Mouse (Mus musculus) embryonic facial prominence, embryonic 13.5 days (tissue): ENCODE results near the gene Defb43. TPM values are rescaled to one million over a fixed set of nuclear protein-coding genes. Genes with fewer than 3 reads are reported as not detected.

Experiments used
- polyA plus RNA-seq: library from polyadenylated mRNA; unstranded; fragments of >200 nt; fragmentation: Nextera tagmentation; extraction: Ambion mirVana; gene quantifications from 2 replicates; pipeline ENCODE4 v1.2.1, GENCODE M21; 2015

The Defb43 gene
- polyA plus RNA-seq, 1 experiment from 2014 or later, result not detected

Other genes with a start within 250 kb of the Defb43 start
- gene Wdfy2, start 174.1 kb upstream of the Defb43 start, polyA plus RNA-seq, result 7.4 and 9.2 TPM in 2 replicates
- not detected in 2 replicates for gene Defb48, start 27.3 kb upstream of the Defb43 start, polyA plus RNA-seq
- not detected in 2 replicates for gene Defb47, start 13.7 kb upstream of the Defb43 start, polyA plus RNA-seq
- gene Defb42, start 35.2 kb downstream of the Defb43 start, polyA plus RNA-seq, result not detected in 2 replicates
- not detected in 2 replicates for gene Defb30, start 38.2 kb downstream of the Defb43 start, polyA plus RNA-seq